Mouse (Mus musculus) lung, embryonic 14.5 days (tissue): ENCODE measurements around the gene Smyd4. TPM values are rescaled to one million over a fixed set of nuclear protein-coding genes. Genes with fewer than 3 reads are reported as not detected.

Experiments used
- ATAC-seq: fragments of 200-750 bp; cut with Nextera tagmentation; 2 replicates; pipeline ENCODE4 v1.8.0; 2017; ENCODE audit warnings: mild to moderate bottlenecking, moderate TSS enrichment, moderate library complexity; ENCODE audit not compliant: insufficient read depth
- DNase-seq: peaks from one replicate; pipeline ENCODE4 v3.0.0-alpha.2; 2015
- H3K27ac ChIP-seq: fragments of 300-500 bp; sonication (generic); 2 replicates; pipeline ENCODE4 v1.5.1; 2014; ENCODE audit warnings: low read depth, mild to moderate bottlenecking, moderate library complexity
- H3K27me3 ChIP-seq: fragments of 300-500 bp; sonication (generic); 2 replicates; pipeline ENCODE4 v1.6.1; 2014; ENCODE audit warnings: low read length, control low read depth; ENCODE audit not compliant: insufficient read depth
- H3K36me3 ChIP-seq: fragments of 300-500 bp; sonication (generic); 2 replicates; pipeline ENCODE4 v1.6.1; 2014; ENCODE audit warnings: control low read depth; ENCODE audit not compliant: insufficient read depth
- H3K4me1 ChIP-seq: fragments of 300-500 bp; sonication (generic); 2 replicates; pipeline ENCODE4 v1.6.1; 2014; ENCODE audit warnings: antibody characterized with exemption, control low read depth; ENCODE audit not compliant: insufficient read depth
- H3K4me2 ChIP-seq: fragments of 300-500 bp; sonication (generic); 2 replicates; pipeline ENCODE4 v1.6.1; 2014; ENCODE audit warnings: mild to moderate bottlenecking
- H3K4me3 ChIP-seq: fragments of 300-500 bp; sonication (generic); 2 replicates; pipeline ENCODE4 v1.5.1; 2014; ENCODE audit warnings: low read depth, low read length
- H3K9ac ChIP-seq: fragments of 300-500 bp; sonication (generic); 2 replicates; pipeline ENCODE4 v1.6.1; 2014
- H3K9me3 ChIP-seq: fragments of 300-500 bp; sonication (generic); 2 replicates; pipeline ENCODE4 v1.6.1; 2016; ENCODE audit warnings: low read depth, low read length, control low read depth
- CTCF ChIP-seq: IDR thresholded peaks from 2 replicates; pipeline ENCODE4 v1.5.1; 2016; ENCODE audit warnings: antibody characterized with exemption, low read depth
- WGBS: fragments of 180-500 bp; shearing (Covaris S2); extraction: QIAGEN DNeasy Blood & Tissue Kit; methylation state at CpG from one replicate; pipeline ENCODE4 v1.1.7; 2014; 5-methylcytosine and 5-hydroxymethylcytosine counted together
- polyA plus RNA-seq: library from polyadenylated mRNA; unstranded; fragments of >200 nt; fragmentation: Nextera tagmentation; extraction: Ambion mirVana; gene quantifications from 2 replicates; pipeline ENCODE4 v1.2.1, GENCODE M21; 2014

The Smyd4 gene
- 14.2 and 17.3 TPM in 2 replicates for polyA plus RNA-seq

DNA sequence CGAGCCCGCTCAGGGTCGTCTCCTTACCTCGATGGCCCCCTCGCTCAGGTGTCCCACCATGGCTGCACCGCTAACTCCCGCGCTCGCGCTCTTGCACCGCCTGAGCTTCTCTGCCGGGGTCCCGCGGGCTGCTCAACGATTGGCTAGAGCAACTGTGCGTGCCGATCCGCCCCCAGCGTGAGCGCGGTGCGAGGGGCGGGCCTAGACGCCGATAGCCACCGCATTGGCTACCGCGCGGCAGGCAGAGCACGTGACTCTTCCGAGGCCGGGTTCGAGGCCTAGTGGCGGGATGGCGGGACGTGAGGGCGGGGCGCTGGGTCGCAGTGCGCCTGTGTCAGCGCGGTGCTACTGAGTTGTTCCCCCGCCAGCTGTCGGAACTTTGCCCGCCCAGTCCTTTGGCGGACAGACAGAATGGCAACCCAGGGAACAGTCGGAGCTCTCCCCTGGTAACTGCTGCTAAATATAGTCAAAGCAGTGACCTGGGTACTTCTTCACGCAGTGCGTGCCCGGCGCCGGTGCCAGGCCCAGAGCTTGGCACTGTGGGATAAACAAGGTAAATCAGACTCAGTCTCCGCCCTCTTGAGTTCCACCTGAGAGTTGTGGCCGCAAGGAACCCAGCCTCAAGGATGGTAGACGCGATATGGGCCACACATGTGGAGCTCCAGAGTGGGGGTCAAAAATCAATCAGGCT is at the start of gene Smyd4, which contains the start of gene Rpa1:
TSS of gene Smyd4 (plus strand) at position 235 of the 691 bp plus-strand sequence.
TSS of gene Rpa1 (minus strand) at position 126 of the 691 bp plus-strand sequence.
- H3K4me1 ChIP-seq, result peaks cover 11% of the 10 kb centered on the region
- peak; percentile 99 for DNase-seq
- H3K4me3 ChIP-seq, result peak within 1 kb of the TSS; percentile 94
- under 1% methylated on average over 56 of the region's 56 CpGs for WGBS
- peak; percentile 99 for ATAC-seq
- peak; percentile 4; the same call in 1 of the 2 replicates for TF ChIP-seq CTCF
- H3K4me2 ChIP-seq, result peak within 1 kb of the TSS; percentile 76
- H3K27me3 ChIP-seq, result no peaks in the 10 kb centered on the region
- H3K36me3 ChIP-seq, result 0 out of 2 replicates have a peak, but pooled peaks cover 4% of the 10 kb centered on the region
- peak within 1 kb of the TSS; percentile 76 for H3K27ac ChIP-seq
- H3K9ac ChIP-seq, result peak within 1 kb of the TSS; percentile 82
- H3K9me3 ChIP-seq, result no peaks in the 10 kb centered on the region

DNA sequence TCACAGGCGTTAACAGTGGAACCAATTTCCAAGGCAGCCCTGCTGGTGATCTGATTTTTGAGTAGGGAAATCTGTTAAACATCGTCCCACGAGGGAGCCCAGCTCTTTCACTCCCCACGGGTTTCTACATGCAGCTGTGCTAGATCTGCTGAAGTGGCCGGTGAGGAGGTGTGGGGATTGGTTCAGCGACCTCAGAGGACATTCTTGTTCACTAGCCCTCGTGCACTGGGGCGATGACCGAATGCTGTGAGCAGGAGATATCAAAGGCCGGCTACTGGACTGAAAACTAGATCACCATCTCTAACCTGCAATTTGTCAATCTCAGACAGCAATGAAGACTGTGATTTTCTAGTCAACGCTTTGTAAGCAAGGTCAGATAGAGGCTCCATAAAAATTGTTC is 49.7 kb upstream of the Smyd4 start:
- no peak for TF ChIP-seq CTCF
- H3K9me3 ChIP-seq, result no peaks in the 10 kb centered on the region
- ATAC-seq, result no peak
- H3K9ac ChIP-seq, result no peak overlapping the region
- H3K27me3 ChIP-seq, result no peaks in the 10 kb centered on the region; the same call in 1 of the 2 replicates
- peaks cover 44% of the 10 kb centered on the region for H3K36me3 ChIP-seq
- H3K4me1 ChIP-seq, result no peaks in the 10 kb centered on the region
- no peak overlapping the region for H3K27ac ChIP-seq
- no peak overlapping the region for H3K4me2 ChIP-seq
- no peak for DNase-seq
- WGBS, result 37% methylated on average over 11 of the region's 11 CpGs
- no peak overlapping the region for H3K4me3 ChIP-seq

DNA sequence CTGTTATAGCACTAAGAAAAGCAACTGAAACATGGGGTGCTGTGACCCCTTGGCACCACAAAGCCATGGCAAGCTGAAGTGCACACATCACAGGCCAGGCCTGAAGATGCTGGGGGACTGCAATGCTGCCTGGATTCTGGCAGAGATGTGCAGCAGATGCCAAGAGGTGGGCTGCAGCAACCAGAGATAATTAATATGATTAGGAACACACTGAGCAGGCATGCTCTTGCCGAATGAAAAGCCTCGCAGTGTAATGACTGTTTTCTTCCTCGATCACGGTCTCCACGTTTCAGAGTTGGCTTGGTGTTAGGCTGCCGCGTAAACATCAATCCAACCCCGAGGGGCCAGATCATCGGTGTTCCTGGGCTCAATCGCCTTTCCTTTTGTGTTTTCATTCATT is 48.4 kb upstream of the Smyd4 start:
- Histone ChIP-seq H3K27me3 (no peaks in the 10 kb centered on the region), H3K27ac (no peak overlapping the region), H3K4me2 (no peak overlapping the region), H3K4me1 (no peaks in the 10 kb centered on the region), H3K9me3 (no peaks in the 10 kb centered on the region), H3K4me3 (no peak overlapping the region), H3K9ac (no peak overlapping the region), H3K36me3 (peaks cover 49% of the 10 kb centered on the region)
- no peak for TF ChIP-seq CTCF
- 85% methylated on average over 10 of the region's 10 CpGs for WGBS
- no peak for DNase-seq
- no peak for ATAC-seq

DNA sequence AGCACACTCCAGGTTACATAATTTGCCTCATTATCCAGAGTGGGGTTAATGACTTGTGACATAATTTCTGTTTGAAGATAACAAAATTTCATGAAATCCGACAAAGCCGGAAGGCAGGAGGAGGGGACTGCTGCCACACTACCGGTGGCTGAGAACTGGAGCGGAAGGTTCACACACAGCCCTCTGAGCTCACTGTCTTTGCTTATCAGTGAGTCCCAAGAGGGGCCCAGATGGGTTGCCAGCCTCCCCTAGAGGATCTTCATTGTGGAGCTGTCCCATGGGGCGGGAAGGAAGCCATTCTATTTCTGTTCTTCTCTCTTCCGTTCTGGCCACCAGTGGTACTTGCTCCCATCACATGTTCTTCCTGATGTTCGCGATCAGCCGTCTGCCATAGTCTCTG is 47.3 kb upstream of the Smyd4 start:
- TF ChIP-seq CTCF, result no peak
- ATAC-seq (no peak), DNase-seq (no peak)
- WGBS, result 81% methylated on average over 9 of the region's 9 CpGs
- H3K4me3 ChIP-seq, result no peak overlapping the region
- H3K36me3 ChIP-seq, result peaks cover 61% of the 10 kb centered on the region
- H3K27ac ChIP-seq, result no peak overlapping the region
- H3K9me3 ChIP-seq, result no peaks in the 10 kb centered on the region
- H3K4me1 ChIP-seq, result no peaks in the 10 kb centered on the region
- no peaks in the 10 kb centered on the region for H3K27me3 ChIP-seq
- no peak overlapping the region for H3K4me2 ChIP-seq
- no peak overlapping the region for H3K9ac ChIP-seq

DNA sequence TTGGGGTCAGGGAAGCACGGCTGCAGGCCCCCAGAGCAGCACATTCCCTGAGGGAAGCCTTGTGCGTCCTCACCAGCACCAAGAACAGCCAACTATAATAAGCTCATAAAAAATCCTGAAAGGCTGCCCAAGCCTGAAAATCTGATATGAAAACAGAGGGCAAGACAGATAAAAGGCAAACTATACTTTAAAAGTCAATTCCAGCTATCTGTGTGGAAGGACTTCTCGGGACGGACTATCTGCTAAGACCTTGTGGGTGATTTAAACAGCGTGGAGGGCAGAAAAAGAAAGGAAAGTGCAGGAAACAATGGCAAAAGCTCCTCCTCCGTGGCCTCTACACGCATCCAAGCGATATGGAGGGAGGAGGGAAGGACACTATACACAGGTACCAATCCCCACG is 43.4 kb upstream of the Smyd4 start:
- H3K9ac ChIP-seq, result no peak overlapping the region
- H3K9me3 ChIP-seq, result no peaks in the 10 kb centered on the region
- no peak overlapping the region for H3K4me3 ChIP-seq
- no peak for ATAC-seq
- WGBS, result 85% methylated on average over 9 of the region's 9 CpGs
- H3K36me3 ChIP-seq, result peaks cover 90% of the 10 kb centered on the region
- H3K4me1 ChIP-seq, result no peaks in the 10 kb centered on the region
- H3K4me2 ChIP-seq, result no peak overlapping the region
- H3K27me3 ChIP-seq, result no peaks in the 10 kb centered on the region
- H3K27ac ChIP-seq, result no peak overlapping the region
- no peak for DNase-seq
- no peak for TF ChIP-seq CTCF

DNA sequence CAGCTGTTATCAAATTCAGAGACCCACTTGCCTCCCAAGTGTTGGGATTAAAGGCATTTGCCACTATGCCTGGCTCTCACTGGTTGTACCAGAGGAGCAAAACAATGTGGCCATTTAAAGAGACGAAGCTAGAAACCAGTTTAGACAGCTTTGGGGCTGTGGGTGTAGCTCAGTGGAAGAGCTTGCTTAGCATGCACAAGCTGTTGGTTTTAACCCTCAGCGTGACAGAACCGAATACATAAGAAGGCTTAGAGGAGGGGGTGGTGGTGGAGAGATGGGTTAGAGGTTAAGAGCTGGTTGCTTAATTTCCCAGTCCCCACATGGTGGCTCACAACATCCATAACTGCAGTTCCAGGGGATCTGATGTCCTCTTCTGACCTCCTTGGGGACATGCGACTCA is 39.6 kb upstream of the Smyd4 start:
- WGBS, result 87% methylated on average over 4 of the region's 4 CpGs
- Histone ChIP-seq H3K4me3 (no peak overlapping the region), H3K36me3 (peaks cover 89% of the 10 kb centered on the region), H3K9me3 (no peaks in the 10 kb centered on the region), H3K4me2 (no peak overlapping the region), H3K27me3 (no peaks in the 10 kb centered on the region), H3K4me1 (no peaks in the 10 kb centered on the region), H3K27ac (no peak overlapping the region), H3K9ac (no peak overlapping the region)
- ATAC-seq, result no peak
- no peak for DNase-seq
- no peak for TF ChIP-seq CTCF

DNA sequence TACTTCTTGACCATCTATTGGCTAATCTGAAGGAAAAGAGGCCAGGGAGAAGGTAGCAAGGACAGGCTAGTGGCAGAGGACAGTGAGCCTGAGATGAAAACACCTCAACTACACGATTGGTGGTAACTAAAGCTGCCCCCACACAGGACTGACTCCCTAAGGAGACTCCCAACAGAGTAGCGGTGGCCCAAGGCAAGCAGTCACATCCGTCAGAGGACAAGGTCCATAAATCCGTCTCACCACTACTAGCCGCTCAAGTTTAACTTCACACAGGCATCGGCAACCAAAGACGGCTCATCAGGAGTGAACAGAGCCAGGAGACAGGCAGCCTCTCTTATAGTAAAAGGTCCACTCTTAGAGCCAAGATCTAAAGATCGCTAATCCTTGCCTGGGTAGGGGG is 37.4 kb upstream of the Smyd4 start:
- H3K27me3 ChIP-seq, result no peaks in the 10 kb centered on the region
- WGBS, result 83% methylated on average over 8 of the region's 8 CpGs
- H3K9ac ChIP-seq, result no peak overlapping the region
- no peaks in the 10 kb centered on the region for H3K4me1 ChIP-seq
- no peaks in the 10 kb centered on the region for H3K9me3 ChIP-seq
- no peak overlapping the region for H3K4me3 ChIP-seq
- TF ChIP-seq CTCF, result no peak
- ATAC-seq, result no peak
- H3K36me3 ChIP-seq, result peaks cover 92% of the 10 kb centered on the region
- DNase-seq, result no peak
- no peak overlapping the region for H3K4me2 ChIP-seq
- no peak overlapping the region for H3K27ac ChIP-seq
